Mouse (Mus musculus) heart, embryonic 13.5 days (tissue): ENCODE data around the gene Nr2f2. TPM values are rescaled to one million over a fixed set of nuclear protein-coding genes. Genes with fewer than 3 reads are reported as not detected.

Source experiments
- ATAC-seq: fragments of 200-750 bp; cut with Nextera tagmentation; 2 replicates; pipeline ENCODE4 v1.8.0; 2017; ENCODE audit warnings: moderate TSS enrichment; ENCODE audit not compliant: insufficient number of reproducible peaks, low FRiP score, low TSS enrichment; ENCODE audit errors: extremely low read depth
- H3K27ac ChIP-seq: fragments of 300-500 bp; sonication (generic); replicated peaks from 2 replicates; pipeline ENCODE4 v1.5.1; 2015; ENCODE audit warnings: moderate library complexity, mild to moderate bottlenecking, inconsistent platforms
- H3K27me3 ChIP-seq: fragments of 300-500 bp; sonication (generic); replicated peaks from 2 replicates; pipeline ENCODE4 v1.6.1; 2015; ENCODE audit warnings: mild to moderate bottlenecking, inconsistent platforms
- H3K36me3 ChIP-seq: fragments of 300-500 bp; sonication (generic); 2 replicates; pipeline ENCODE4 v1.6.1; 2015; ENCODE audit warnings: mild to moderate bottlenecking, inconsistent platforms
- H3K4me1 ChIP-seq: fragments of 300-500 bp; sonication (generic); 2 replicates; pipeline ENCODE4 v1.6.1; 2015; ENCODE audit warnings: inconsistent platforms
- H3K4me2 ChIP-seq: fragments of 300-500 bp; sonication (generic); 2 replicates; pipeline ENCODE4 v1.6.1; 2015; ENCODE audit warnings: inconsistent platforms, mild to moderate bottlenecking, moderate library complexity
- H3K4me3 ChIP-seq: fragments of 300-500 bp; sonication (generic); 2 replicates; pipeline ENCODE4 v1.5.1; 2015; ENCODE audit warnings: moderate library complexity, mild to moderate bottlenecking, inconsistent platforms
- H3K9ac ChIP-seq: fragments of 300-500 bp; sonication (generic); 2 replicates; pipeline ENCODE4 v1.6.1; 2015; ENCODE audit warnings: inconsistent platforms, mild to moderate bottlenecking, moderate library complexity
- H3K9me3 ChIP-seq: fragments of 300-500 bp; sonication (generic); 2 replicates; pipeline ENCODE4 v1.6.1; 2016; ENCODE audit warnings: inconsistent platforms
- WGBS: fragments of 180-500 bp; shearing (Covaris S2); methylation state at CpG from one replicate; pipeline ENCODE4 v1.1.7; 2015; ENCODE audit warnings: mixed read lengths; 5-methylcytosine and 5-hydroxymethylcytosine counted together
- polyA plus RNA-seq: library from polyadenylated mRNA; unstranded; fragments of >200 nt; fragmentation: Nextera tagmentation; extraction: Ambion mirVana; gene quantifications from 2 replicates; pipeline ENCODE4 v1.2.1, GENCODE M21; 2015

Gene Nr2f2
- 24.5 and 27.3 TPM in 2 replicates for polyA plus RNA-seq

DNA sequence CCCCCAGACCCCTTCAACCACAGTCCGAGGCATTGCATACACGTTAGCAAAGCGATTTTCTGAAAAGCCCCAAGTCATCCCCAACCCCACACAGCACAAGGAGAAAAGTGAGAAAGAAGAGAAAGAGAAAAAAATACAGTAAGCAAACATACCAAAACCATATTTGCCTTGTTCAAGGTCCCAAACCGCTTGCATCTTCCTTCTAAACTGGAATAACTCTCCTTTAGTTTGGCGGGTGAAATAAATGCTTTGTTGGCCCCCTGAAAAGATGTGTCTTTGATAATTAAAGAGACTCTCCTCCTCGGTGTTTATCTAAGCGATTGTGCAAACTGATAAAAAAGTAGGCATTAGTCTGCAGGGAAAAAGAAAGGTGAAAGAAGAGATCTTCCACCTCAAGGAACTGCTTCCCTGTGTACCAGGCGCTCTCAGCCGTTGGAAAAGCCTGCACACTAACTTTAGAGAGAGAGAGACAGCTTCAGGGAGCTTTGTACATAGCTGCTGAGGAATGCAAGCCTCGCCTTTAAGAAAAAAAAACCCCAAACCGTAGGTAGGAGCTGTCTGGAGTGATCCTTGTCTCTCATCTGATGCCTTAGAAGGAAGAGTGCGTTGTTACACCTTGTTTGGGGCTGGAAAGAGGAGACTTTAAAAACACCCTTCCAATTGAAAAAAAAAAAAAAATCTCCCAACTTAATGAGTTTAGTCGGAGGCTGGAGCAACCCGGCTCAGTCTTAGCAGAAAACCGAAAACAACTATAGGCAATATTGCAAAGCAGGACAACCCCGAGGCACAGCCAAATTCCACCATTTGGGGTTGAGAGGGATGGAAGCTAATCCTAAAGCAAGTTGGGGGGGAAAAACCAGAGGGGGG, at the start of gene Nr2f2:
Gene Nr2f2 (minus strand): TSS at position 795 of the 867 bp plus-strand sequence.
- H3K4me2 ChIP-seq = peak within 1 kb of the TSS; percentile 66
- H3K9ac ChIP-seq = peak within 1 kb of the TSS; percentile 86
- H3K27ac ChIP-seq = peak within 1 kb of the TSS; percentile 89
- H3K9me3 ChIP-seq = no peaks in the 10 kb centered on the region
- H3K36me3 ChIP-seq = no peaks in the 10 kb centered on the region
- ATAC-seq = no peak
- 2% methylated on average over 16 of the region's 16 CpGs for WGBS
- peak within 1 kb of the TSS; percentile 64 for H3K4me3 ChIP-seq
- peaks cover 72% of the 10 kb centered on the region for H3K27me3 ChIP-seq
- H3K4me1 ChIP-seq = peaks cover 27% of the 10 kb centered on the region

DNA sequence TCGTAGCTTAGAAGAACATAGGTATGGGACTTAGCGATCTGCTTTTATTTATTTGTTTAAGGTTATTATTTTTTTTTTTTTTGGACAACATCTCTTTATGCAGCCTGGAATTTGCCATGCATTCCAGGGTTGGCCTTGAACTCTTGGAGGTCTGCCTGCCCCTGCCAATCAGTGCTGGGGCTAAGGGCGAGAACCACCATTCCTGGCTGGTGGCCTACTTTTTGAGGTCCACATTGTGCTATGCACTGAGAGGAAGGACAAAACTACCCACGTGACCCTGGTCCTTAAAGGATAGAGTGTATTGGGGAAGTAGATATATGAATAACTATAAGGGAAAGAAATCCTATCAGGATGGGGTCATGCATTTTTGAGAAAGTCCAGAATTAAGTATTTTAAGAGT, 47.9 kb upstream of the Nr2f2 start:
- Histone ChIP-seq H3K9ac (no peak overlapping the region), H3K4me3 (no peak overlapping the region), H3K27me3 (no peaks in the 10 kb centered on the region), H3K27ac (no peak overlapping the region), H3K9me3 (no peaks in the 10 kb centered on the region), H3K36me3 (peaks cover under 1% of the 10 kb centered on the region; the same call in 1 of the 2 replicates), H3K4me1 (peaks cover 12% of the 10 kb centered on the region), H3K4me2 (no peak overlapping the region)
- WGBS = 81% methylated on average over 4 of the region's 4 CpGs
- ATAC-seq = no peak

- ATAC-seq = no peak
- H3K4me2 ChIP-seq = no peak overlapping the region
- peaks cover 4% of the 10 kb centered on the region; the same call in 1 of the 2 replicates for H3K36me3 ChIP-seq
- H3K27ac ChIP-seq = no peak overlapping the region
- no peak overlapping the region for H3K9ac ChIP-seq
- H3K4me3 ChIP-seq = no peak overlapping the region
- H3K27me3 ChIP-seq = no peaks in the 10 kb centered on the region
- H3K9me3 ChIP-seq = no peaks in the 10 kb centered on the region
- H3K4me1 ChIP-seq = peaks cover 13% of the 10 kb centered on the region
- 80% methylated on average over 4 of the region's 4 CpGs for WGBS
These were observed 47.1 kb upstream of the Nr2f2 start for GRCm38 (mm10) chr7:70413646-70414045.

- Histone ChIP-seq H3K4me2 (no peak overlapping the region), H3K27me3 (no peaks in the 10 kb centered on the region), H3K4me3 (no peak overlapping the region), H3K4me1 (peaks cover 13% of the 10 kb centered on the region), H3K27ac (no peak overlapping the region), H3K36me3 (peaks cover 7% of the 10 kb centered on the region; the same call in 1 of the 2 replicates), H3K9ac (no peak overlapping the region), H3K9me3 (no peaks in the 10 kb centered on the region)
- ATAC-seq = no peak
- 83% methylated on average over 7 of the region's 7 CpGs for WGBS
These were observed 46.4 kb upstream of the Nr2f2 start for GRCm38 (mm10) chr7:70412900-70413299.

DNA sequence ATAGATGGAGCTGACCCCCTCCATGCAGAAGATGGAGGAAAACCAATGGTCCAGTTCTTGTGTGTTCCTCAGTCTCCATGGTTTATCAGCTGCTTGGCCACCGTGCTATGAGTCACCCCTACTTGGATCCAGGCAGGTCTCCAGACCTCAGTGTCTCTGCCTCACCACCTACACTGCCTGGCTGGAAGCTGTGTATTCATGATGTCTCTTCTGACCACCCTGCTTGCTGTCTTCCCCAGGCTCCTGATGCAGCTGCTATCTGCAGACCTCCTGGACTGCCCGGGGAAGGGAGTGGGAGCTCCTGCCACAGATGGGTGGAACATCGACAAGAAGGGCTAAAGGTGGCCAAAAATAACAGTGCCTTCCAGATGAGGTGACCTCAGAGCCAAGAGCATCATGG, 43.8 kb upstream of the Nr2f2 start:
- H3K36me3 ChIP-seq = peaks cover 13% of the 10 kb centered on the region; the same call in 1 of the 2 replicates

DNA sequence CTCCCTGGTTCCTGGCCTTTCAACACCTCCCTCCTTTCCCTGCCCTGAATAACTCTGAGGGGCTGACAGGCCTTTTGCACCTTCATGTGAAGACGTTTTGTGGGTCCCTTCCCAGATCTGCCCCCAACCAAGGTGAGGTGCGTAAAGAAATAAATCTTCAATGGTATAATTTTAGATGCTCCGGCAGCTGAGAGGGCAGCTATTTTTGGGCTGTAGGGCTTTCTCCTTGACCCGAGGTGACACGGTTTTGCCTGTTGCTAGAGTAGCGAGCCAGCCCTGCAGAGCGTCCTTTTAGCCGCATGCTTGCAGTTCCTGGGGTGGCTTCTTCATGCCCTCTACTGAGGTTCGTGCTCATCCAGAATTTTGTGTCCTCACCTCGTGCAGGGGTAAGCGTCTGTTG, 43.4 kb upstream of the Nr2f2 start:
- no peak overlapping the region for H3K4me3 ChIP-seq
- peak overlapping the region; percentile 52 for H3K4me2 ChIP-seq
- H3K9me3 ChIP-seq = no peaks in the 10 kb centered on the region
- no peak overlapping the region for H3K9ac ChIP-seq
- H3K36me3 ChIP-seq = peaks cover 13% of the 10 kb centered on the region; the same call in 1 of the 2 replicates
- H3K27me3 ChIP-seq = no peaks in the 10 kb centered on the region
- H3K27ac ChIP-seq = no peak overlapping the region; the same call in 1 of the 2 replicates
- peaks cover 13% of the 10 kb centered on the region for H3K4me1 ChIP-seq
- WGBS = 37% methylated on average over 11 of the region's 11 CpGs
- no peak for ATAC-seq

More for the DNA sequence above, 43.8 kb upstream of the Nr2f2 start:
- ATAC-seq = no peak
- H3K9ac ChIP-seq = no peak overlapping the region
- 33% methylated on average over 3 of the region's 3 CpGs for WGBS
- no peaks in the 10 kb centered on the region for H3K9me3 ChIP-seq
- H3K4me1 ChIP-seq = peaks cover 13% of the 10 kb centered on the region
- H3K27me3 ChIP-seq = no peaks in the 10 kb centered on the region
- no peak overlapping the region for H3K4me3 ChIP-seq
- H3K27ac ChIP-seq = no peak overlapping the region
- peak overlapping the region; percentile 52 for H3K4me2 ChIP-seq

GRCm38 (mm10) chr7:70408814-70409213, 42.3 kb upstream of the Nr2f2 start:
- no peak overlapping the region for H3K4me3 ChIP-seq
- peaks cover 13% of the 10 kb centered on the region; the same call in 1 of the 2 replicates for H3K36me3 ChIP-seq
- H3K9me3 ChIP-seq = no peaks in the 10 kb centered on the region
- H3K4me2 ChIP-seq = no peak overlapping the region
- no peak overlapping the region for H3K27ac ChIP-seq
- H3K4me1 ChIP-seq = peaks cover 13% of the 10 kb centered on the region
- no peaks in the 10 kb centered on the region for H3K27me3 ChIP-seq
- H3K9ac ChIP-seq = no peak overlapping the region
- no peak for ATAC-seq
- WGBS = 56% methylated on average over 3 of the region's 3 CpGs

- Histone ChIP-seq H3K36me3 (peaks cover 13% of the 10 kb centered on the region; the same call in 1 of the 2 replicates), H3K4me2 (no peak overlapping the region), H3K27me3 (no peaks in the 10 kb centered on the region), H3K4me1 (peaks cover 13% of the 10 kb centered on the region), H3K9me3 (no peaks in the 10 kb centered on the region), H3K9ac (no peak overlapping the region), H3K27ac (no peak overlapping the region), H3K4me3 (no peak overlapping the region)
- WGBS = 90% methylated on average over 11 of the region's 11 CpGs
- no peak for ATAC-seq
These were observed 40.6 kb upstream of the Nr2f2 start for GRCm38 (mm10) chr7:70407123-70407522.

- Histone ChIP-seq H3K4me2 (no peak overlapping the region), H3K27me3 (no peaks in the 10 kb centered on the region), H3K4me3 (no peak overlapping the region), H3K4me1 (peaks cover 13% of the 10 kb centered on the region), H3K36me3 (peaks cover 13% of the 10 kb centered on the region; the same call in 1 of the 2 replicates), H3K9me3 (no peaks in the 10 kb centered on the region), H3K9ac (no peak overlapping the region), H3K27ac (no peak overlapping the region)
- WGBS = 85% methylated on average over 11 of the region's 11 CpGs
- ATAC-seq = no peak
These were observed 40.0 kb upstream of the Nr2f2 start for GRCm38 (mm10) chr7:70406527-70406926.

DNA sequence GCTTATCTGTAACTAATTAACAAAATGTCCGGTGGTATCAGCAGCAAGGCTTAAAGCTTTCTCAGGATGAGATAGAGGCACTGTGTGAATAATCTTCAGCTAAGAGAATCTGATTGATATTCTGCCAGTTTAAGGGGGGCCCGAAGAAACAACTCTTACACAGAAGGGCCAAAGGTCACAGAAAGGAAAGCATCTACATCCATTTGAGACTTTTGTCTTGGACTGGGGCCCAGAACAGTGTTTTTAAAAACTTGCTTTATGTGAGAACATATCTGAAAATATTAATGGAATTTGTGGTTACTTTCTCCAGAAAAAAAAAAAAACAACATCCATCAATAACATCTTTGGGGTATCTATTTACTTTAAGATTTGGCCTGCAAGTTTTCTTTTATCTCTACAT, 38.9 kb upstream of the Nr2f2 start:
- 57% methylated on average over 2 of the region's 2 CpGs for WGBS
- no peaks in the 10 kb centered on the region for H3K27me3 ChIP-seq
- no peak overlapping the region for H3K27ac ChIP-seq
- no peak for ATAC-seq
- H3K4me3 ChIP-seq = no peak overlapping the region
- H3K36me3 ChIP-seq = peaks cover 16% of the 10 kb centered on the region; the same call in 1 of the 2 replicates
- peaks cover 11% of the 10 kb centered on the region for H3K4me1 ChIP-seq
- no peak overlapping the region for H3K9ac ChIP-seq
- H3K4me2 ChIP-seq = no peak overlapping the region
- H3K9me3 ChIP-seq = no peaks in the 10 kb centered on the region

- Histone ChIP-seq H3K4me2 (no peak overlapping the region), H3K36me3 (no peaks in the 10 kb centered on the region), H3K4me3 (no peak overlapping the region), H3K27ac (no peak overlapping the region), H3K27me3 (no peaks in the 10 kb centered on the region), H3K4me1 (no peaks in the 10 kb centered on the region), H3K9me3 (no peaks in the 10 kb centered on the region), H3K9ac (no peak overlapping the region)
- no peak for ATAC-seq
- 79% methylated on average over 4 of the region's 4 CpGs for WGBS
These were observed 16.3 kb upstream of the Nr2f2 start for GRCm38 (mm10) chr7:70382828-70383227.
